ENCODE assay signal across 19 mouse cellular contexts in genomic region chr10:108815339-108815738, GRCm38 (mm10).
"Had no signal": no experiment of that assay in that cellular context is flagged by ENCODE, and none has a peak within 500 bp of the region (broad histone marks: within the 10 kb centered on the region; RNA-seq: fewer than 3 reads in every experiment).

No protein-coding gene starts in this region.

- H3K4me2 ChIP-seq: lung, embryonic 14.5 days; midbrain, embryonic 12.5 days; neural tube, embryonic 12.5 days; neural tube, embryonic 15.5 days had no signal

- H3K27ac ChIP-seq: midbrain, embryonic 10.5 days; midbrain, embryonic 12.5 days; neural tube, embryonic 12.5 days; neural tube, embryonic 15.5 days had no signal

- DNase-seq: lung, adult 18-20 months; lung, embryonic 14.5 days; lung, postnatal 10 days; lung, postnatal 4 days; midbrain, embryonic 14.5 days; retina, postnatal 1 day; right cerebral cortex, adult 18-20 months; right cerebral cortex, postnatal 25 days; right cerebral cortex, postnatal 4 days; spleen, adult 18-20 months; thymus, adult 18-20 months; thymus, postnatal 14 days; thymus, postnatal 36 days had no signal

- H3K9me3 ChIP-seq: midbrain, embryonic 10.5 days; midbrain, embryonic 12.5 days; neural tube, embryonic 12.5 days; neural tube, embryonic 15.5 days had no signal

- H3K36me3 ChIP-seq: midbrain, embryonic 10.5 days; midbrain, embryonic 12.5 days; neural tube, embryonic 12.5 days; neural tube, embryonic 15.5 days had no signal

- H3K4me1 ChIP-seq: midbrain, embryonic 10.5 days; midbrain, embryonic 12.5 days; neural tube, embryonic 12.5 days; neural tube, embryonic 15.5 days had no signal

- ATAC-seq: midbrain, embryonic 16.5 days had no signal

- H3K27me3 ChIP-seq: midbrain, embryonic 12.5 days; neural tube, embryonic 12.5 days; neural tube, embryonic 15.5 days had no signal

- H3K9ac ChIP-seq: lung, embryonic 14.5 days; midbrain, embryonic 12.5 days; neural tube, embryonic 12.5 days; neural tube, embryonic 15.5 days had no signal

- H3K4me3 ChIP-seq: midbrain, embryonic 10.5 days; midbrain, embryonic 12.5 days; myocyte; neural tube, embryonic 12.5 days; neural tube, embryonic 15.5 days had no signal
